Mouse (Mus musculus): ENCODE results near the gene Olfr1043. TPM values are rescaled to one million over a fixed set of nuclear protein-coding genes. Genes with fewer than 3 reads are reported as not detected.

The Olfr1043 gene
- not detected in 2 replicates for total RNA-seq (2023)

GRCm38 (mm10) chr2:86167422-86167821 lies at the start of gene Olfr1043:
Gene Olfr1043, minus strand, starts transcription at chr2:86167522.

GRCm38 (mm10) chr2:86202909-86203308 lies 35.6 kb upstream of the Olfr1043 start, which contains the start of gene Olfr1045:
Gene Olfr1045, minus strand, starts transcription at chr2:86203009.

DNA sequence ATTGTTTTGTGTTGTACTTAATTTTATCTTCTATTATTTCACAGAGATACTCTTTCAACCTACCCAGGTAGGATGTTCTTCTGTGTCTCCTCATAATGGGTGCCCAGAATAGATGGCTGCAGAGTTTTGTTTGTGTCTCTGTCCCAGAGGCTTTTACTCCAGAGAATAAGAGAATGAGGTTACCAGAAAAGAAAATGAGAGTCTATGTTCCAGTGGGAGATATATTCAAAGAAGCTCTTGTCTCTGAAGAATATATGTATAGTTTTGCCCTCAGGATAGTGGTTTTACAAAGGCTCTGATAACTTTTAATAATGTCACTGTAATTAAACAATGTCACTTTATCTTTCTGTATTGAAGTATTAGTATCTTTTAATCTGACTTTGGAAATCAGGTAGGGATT lies 18.3 kb upstream of the Olfr1043 start, which contains the start of gene Olfr52:
Olfr52 (minus strand) TSS at position 101 of the 400 bp plus-strand sequence.

GRCm38 (mm10) chr2:86177720-86178119 lies 10.4 kb upstream of the Olfr1043 start, which contains the start of gene Olfr1044:
Gene Olfr1044, minus strand, starts transcription at chr2:86177820.

DNA sequence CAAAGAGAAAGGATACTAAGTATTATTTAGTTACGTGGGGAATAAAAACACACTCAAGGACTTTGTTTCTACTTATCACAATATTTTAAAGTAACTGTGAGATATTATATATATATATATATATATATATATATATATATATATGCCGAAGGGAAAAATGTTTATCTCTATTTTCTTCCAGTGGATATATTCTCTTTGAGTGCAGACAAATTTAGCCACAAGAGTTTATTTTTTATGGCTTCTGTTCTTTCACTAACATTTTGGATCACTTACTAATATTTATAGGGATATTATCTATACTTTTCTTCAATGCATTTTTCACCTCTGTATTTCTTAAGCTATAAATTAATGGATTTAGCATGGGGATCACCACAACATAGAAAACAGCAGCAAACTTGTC lies 5.6 kb downstream of the Olfr1043 start, which contains the start of gene Olfr1042:
Olfr1042 (minus strand) TSS at position 101 of the 400 bp plus-strand sequence.

GRCm38 (mm10) chr2:86146632-86147031 lies 20.7 kb downstream of the Olfr1043 start, which contains the start of gene Olfr1040:
Gene Olfr1040, minus strand, starts transcription at chr2:86146732.

GRCm38 (mm10) chr2:86135828-86136227 lies 31.5 kb downstream of the Olfr1043 start, which contains the start of gene Olfr1039:
Gene Olfr1039, minus strand, starts transcription at chr2:86135928.

Other genes with a start within 250 kb of the Olfr1043 start
- gene Olfr1026, start 246.0 kb downstream of the Olfr1043 start, total RNA-seq (2023) = not detected in 2 replicates
- 0.13 TPM in 1 of 2 replicates, not detected in the other for gene Olfr1028, start 217.1 kb downstream of the Olfr1043 start, total RNA-seq (2023)
- not detected in 2 replicates for gene Olfr1029, start 193.6 kb downstream of the Olfr1043 start, total RNA-seq (2023)
- gene Olfr1030, start 188.2 kb downstream of the Olfr1043 start, total RNA-seq (2023) = not detected in 2 replicates
- not detected in 2 replicates for gene Olfr1031, start 177.2 kb downstream of the Olfr1043 start, total RNA-seq (2023)
- gene Olfr1032, start 162.0 kb downstream of the Olfr1043 start, total RNA-seq (2023) = not detected in 2 replicates
- gene Olfr1033, start 146.9 kb downstream of the Olfr1043 start, total RNA-seq (2023) = not detected in 2 replicates
- gene Olfr1034, start 121.7 kb downstream of the Olfr1043 start, total RNA-seq (2023) = not detected in 2 replicates
- not detected in 2 replicates for gene Olfr1036, start 93.5 kb downstream of the Olfr1043 start, total RNA-seq (2023)
- gene Olfr1037, start 80.1 kb downstream of the Olfr1043 start, total RNA-seq (2023) = not detected in 2 replicates
- not detected in 2 replicates for gene Olfr1039, start 31.6 kb downstream of the Olfr1043 start, total RNA-seq (2023)
- gene Olfr1040, start 20.8 kb downstream of the Olfr1043 start, total RNA-seq (2023) = not detected in 2 replicates
- gene Olfr1042, start 5.7 kb downstream of the Olfr1043 start, total RNA-seq (2023) = not detected in 2 replicates
- not detected in 2 replicates for gene Olfr1044, start 10.3 kb upstream of the Olfr1043 start, total RNA-seq (2023)
- not detected in 2 replicates for gene Olfr52, start 18.2 kb upstream of the Olfr1043 start, total RNA-seq (2023)
- gene Olfr1045, start 35.5 kb upstream of the Olfr1043 start, total RNA-seq (2023) = not detected in 2 replicates
- gene Olfr1046, start 51.8 kb upstream of the Olfr1043 start, total RNA-seq (2023) = not detected in 2 replicates
- gene Olfr1047, start 63.9 kb upstream of the Olfr1043 start, total RNA-seq (2023) = not detected in 2 replicates
- not detected in 2 replicates for gene Olfr1048, start 72.8 kb upstream of the Olfr1043 start, total RNA-seq (2023)
- not detected in 2 replicates for gene Olfr1049, start 90.8 kb upstream of the Olfr1043 start, total RNA-seq (2023)
- gene Olfr1051, start 111.6 kb upstream of the Olfr1043 start, total RNA-seq (2023) = not detected in 2 replicates
- not detected in 2 replicates for gene Olfr1052, start 124.9 kb upstream of the Olfr1043 start, total RNA-seq (2023)
- gene Olfr1053, start 147.8 kb upstream of the Olfr1043 start, total RNA-seq (2023) = not detected in 2 replicates
- gene Olfr1054, start 167.9 kb upstream of the Olfr1043 start, total RNA-seq (2023) = not detected in 2 replicates
- not detected in 2 replicates for gene Olfr1055, start 182.8 kb upstream of the Olfr1043 start, total RNA-seq (2023)
- not detected in 2 replicates for gene Olfr1056, start 194.9 kb upstream of the Olfr1043 start, total RNA-seq (2023)
- gene Olfr1057, start 210.9 kb upstream of the Olfr1043 start, total RNA-seq (2023) = not detected in 2 replicates
- gene Olfr1058, start 221.0 kb upstream of the Olfr1043 start, total RNA-seq (2023) = not detected in 2 replicates
- not detected in 2 replicates for gene Olfr1061, start 246.5 kb upstream of the Olfr1043 start, total RNA-seq (2023)

All from neutrophil, adult 65 days (primary cell).